Mouse (Mus musculus) embryonic facial prominence, embryonic 11.5 days (tissue): ENCODE measurements at regions not wholly inside any gene's neighbourhood (a gene's known extent, or its start where the extent isn't known, plus 50 kb on each side); places are given as distances from the start of the nearest gene placed in this dataset.

Source experiments
- ATAC-seq: fragments of 200-750 bp; cut with Nextera tagmentation; replicated peaks from 2 replicates; pipeline ENCODE4 v1.8.0; 2017; ENCODE audit warnings: low read depth; ENCODE audit not compliant: insufficient number of reproducible peaks, low FRiP score, low TSS enrichment
- DNase-seq: peaks from one replicate; pipeline ENCODE4 v3.0.0-alpha.2; 2015; ENCODE audit warnings: low spot score
- H3K27ac ChIP-seq: fragments of 300-500 bp; sonication (generic); replicated peaks from 2 replicates; pipeline ENCODE4 v1.5.1; 2014; ENCODE audit warnings: mild to moderate bottlenecking, low read depth, low read length, control low read depth
- H3K27me3 ChIP-seq: fragments of 300-500 bp; sonication (generic); 2 replicates; pipeline ENCODE4 v1.6.1; 2014; ENCODE audit warnings: mild to moderate bottlenecking, low read length, moderate library complexity, mixed read lengths; ENCODE audit not compliant: control insufficient read depth, insufficient read depth
- H3K36me3 ChIP-seq: fragments of 300-500 bp; sonication (generic); replicated peaks from 2 replicates; pipeline ENCODE4 v1.6.1; 2014; ENCODE audit warnings: low read depth, mild to moderate bottlenecking, low read length, moderate library complexity, mixed read lengths; ENCODE audit not compliant: control insufficient read depth, insufficient read depth
- H3K4me1 ChIP-seq: fragments of 300-500 bp; sonication (generic); 2 replicates; pipeline ENCODE4 v1.6.1; 2014; ENCODE audit warnings: low read length, mixed read lengths; ENCODE audit not compliant: control insufficient read depth, insufficient read depth
- H3K4me2 ChIP-seq: fragments of 300-500 bp; sonication (generic); 2 replicates; pipeline ENCODE4 v1.6.1; 2014; ENCODE audit warnings: low read depth, mild to moderate bottlenecking, control low read depth, low read length, moderate library complexity
- H3K4me3 ChIP-seq: fragments of 300-500 bp; sonication (generic); 2 replicates; pipeline ENCODE4 v1.5.1; 2014; ENCODE audit warnings: low read depth, low read length, control low read depth
- H3K9ac ChIP-seq: fragments of 300-500 bp; sonication (generic); replicated peaks from 2 replicates; pipeline ENCODE4 v1.6.1; 2014; ENCODE audit warnings: mild to moderate bottlenecking, control low read depth, low read length
- H3K9me3 ChIP-seq: fragments of 300-500 bp; sonication (generic); replicated peaks from 2 replicates; pipeline ENCODE4 v1.6.1; 2016; ENCODE audit warnings: mild to moderate bottlenecking, low read length, inconsistent platforms, mixed read lengths; ENCODE audit not compliant: control insufficient read depth
- WGBS: fragments of 180-500 bp; shearing (Covaris S2); extraction: QIAGEN DNeasy Blood & Tissue Kit; methylation state at CpG from one replicate; pipeline ENCODE4 v1.1.7; 2014; 5-methylcytosine and 5-hydroxymethylcytosine counted together

DNA sequence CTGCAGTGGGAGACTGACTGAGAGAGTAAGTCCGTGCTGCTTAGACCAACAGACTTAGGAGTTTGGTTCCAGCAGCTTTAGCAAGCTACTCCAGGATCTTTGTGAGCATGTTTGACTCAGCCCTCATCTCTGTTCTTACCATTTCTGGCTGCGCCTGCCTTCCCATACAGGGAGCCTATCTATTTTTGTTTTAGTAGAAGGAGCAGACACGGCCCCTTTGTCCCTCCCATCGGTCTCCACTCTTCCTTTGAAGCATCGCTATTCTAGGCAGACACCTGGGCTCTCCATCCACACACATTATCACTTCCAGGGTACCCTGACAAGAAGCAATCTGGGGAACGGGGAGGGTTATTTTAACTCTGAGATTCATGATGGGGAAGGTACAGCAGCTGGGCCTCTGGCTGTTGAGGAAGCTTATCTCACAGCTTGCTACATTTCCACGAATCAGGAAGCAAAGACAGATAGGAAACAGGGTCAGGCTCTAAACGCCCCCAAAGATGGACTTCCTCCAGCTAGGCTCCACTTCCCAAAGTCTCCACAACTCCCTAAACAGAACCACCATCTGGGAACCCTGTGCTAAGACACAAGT, 203.0 kb upstream of the Nsun2 start:
- Histone ChIP-seq H3K27me3 (no peaks in the 10 kb centered on the region), H3K36me3 (no peaks in the 10 kb centered on the region), H3K4me1 (no peaks in the 10 kb centered on the region), H3K4me3 (no peak overlapping the region), H3K9ac (no peak overlapping the region), H3K9me3 (no peaks in the 10 kb centered on the region), H3K27ac (no peak overlapping the region), H3K4me2 (no peak overlapping the region)
- 89% methylated on average over 8 of the region's 8 CpGs for WGBS
- DNase-seq (no peak), ATAC-seq (no peak)

DNA sequence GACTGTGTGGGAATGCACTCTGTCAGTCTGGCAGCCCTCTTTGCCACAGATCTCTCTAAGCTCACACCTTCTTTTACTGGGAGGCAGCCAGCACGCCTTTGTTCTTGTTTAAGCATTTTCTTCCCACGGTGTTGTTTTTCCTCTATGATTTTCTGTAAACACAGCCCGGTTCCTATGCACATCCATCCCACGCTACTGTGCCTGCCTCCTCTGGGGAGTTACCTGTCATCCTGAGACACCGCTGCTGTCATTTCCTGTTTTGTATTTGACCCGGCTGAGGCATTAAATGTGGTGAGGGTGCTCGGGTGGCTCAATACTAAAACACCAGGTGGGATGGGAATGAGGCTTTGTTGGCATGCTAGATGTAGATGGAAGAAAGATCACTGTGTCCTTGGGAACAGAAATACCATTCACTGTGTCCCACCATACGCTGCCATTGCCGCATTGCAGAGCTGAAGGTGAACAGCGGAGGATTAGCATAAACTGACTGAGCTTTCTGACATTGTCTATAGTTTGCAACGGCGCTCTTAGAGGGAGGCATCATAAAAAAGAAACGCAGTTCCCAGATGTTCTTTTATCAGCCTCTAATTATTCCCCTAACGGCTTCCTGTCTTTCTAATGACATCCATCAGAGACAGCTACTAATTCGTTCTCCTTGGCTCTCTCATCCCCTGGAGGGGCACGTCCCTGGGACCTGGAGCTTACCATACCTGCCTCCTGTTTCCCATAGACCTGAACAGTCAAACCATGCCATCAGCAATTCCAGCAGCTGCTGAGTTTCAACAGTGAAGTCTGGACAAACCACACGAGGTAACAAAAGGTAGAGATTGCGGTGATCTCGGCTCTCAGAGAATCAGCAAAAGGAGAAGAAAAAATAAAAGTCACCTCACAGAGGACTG, 201.8 kb upstream of the Nsun2 start:
- Histone ChIP-seq H3K27me3 (no peaks in the 10 kb centered on the region), H3K27ac (no peak overlapping the region), H3K9ac (no peak overlapping the region), H3K9me3 (no peaks in the 10 kb centered on the region), H3K4me2 (no peak overlapping the region), H3K36me3 (no peaks in the 10 kb centered on the region), H3K4me1 (no peaks in the 10 kb centered on the region), H3K4me3 (no peak overlapping the region)
- no peak for DNase-seq
- ATAC-seq, result no peak
- WGBS, result 71% methylated on average over 19 of the region's 19 CpGs

DNA sequence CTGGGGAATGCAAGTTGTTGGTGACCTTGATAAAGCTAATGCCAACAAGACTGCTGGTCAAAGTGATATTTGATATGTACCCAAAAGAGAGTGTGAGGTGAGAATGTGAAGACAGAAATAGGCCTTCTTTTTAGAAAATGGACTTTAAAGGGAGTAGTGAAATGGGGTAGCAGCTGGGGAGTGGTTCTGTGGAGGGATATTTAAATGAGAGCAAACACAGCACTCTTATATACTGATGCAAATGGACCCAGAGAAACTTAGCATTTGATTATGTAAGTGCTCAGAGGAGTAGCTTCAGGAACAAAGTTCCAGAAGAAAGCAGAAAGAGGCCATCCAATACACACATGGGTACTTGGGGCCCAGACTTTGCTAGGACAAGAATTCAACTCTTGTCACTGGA, 189.7 kb upstream of the Nsun2 start:
- no peak overlapping the region for H3K9ac ChIP-seq
- no peaks in the 10 kb centered on the region for H3K4me1 ChIP-seq
- H3K27me3 ChIP-seq, result no peaks in the 10 kb centered on the region
- no peak overlapping the region for H3K27ac ChIP-seq
- no peak for ATAC-seq
- no peak for DNase-seq
- no peaks in the 10 kb centered on the region for H3K9me3 ChIP-seq
- no peak overlapping the region for H3K4me3 ChIP-seq
- H3K36me3 ChIP-seq, result no peaks in the 10 kb centered on the region
- H3K4me2 ChIP-seq, result no peak overlapping the region

DNA sequence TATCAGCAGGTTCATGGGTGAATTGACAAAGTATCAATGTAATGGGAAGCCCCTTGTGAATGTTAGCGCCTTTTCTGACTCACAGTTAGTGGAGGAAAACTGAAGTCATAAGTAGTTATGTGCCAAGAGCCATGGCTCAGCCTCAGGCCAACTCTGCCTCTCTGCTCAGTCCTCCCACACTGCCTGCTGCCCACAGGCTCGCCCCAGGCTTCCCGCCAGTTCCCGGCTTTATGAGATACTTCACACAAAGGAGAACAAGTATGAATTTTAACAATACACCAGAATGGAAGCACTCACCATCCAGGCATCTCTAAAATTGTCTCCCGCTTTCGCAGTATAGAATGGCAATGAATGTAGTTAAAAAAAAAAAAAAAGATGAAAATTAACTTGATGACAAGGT, 176.1 kb upstream of the Nsun2 start:
- Histone ChIP-seq H3K27ac (no peak overlapping the region), H3K4me1 (no peaks in the 10 kb centered on the region), H3K36me3 (no peaks in the 10 kb centered on the region), H3K4me2 (no peak overlapping the region), H3K9ac (no peak overlapping the region), H3K9me3 (no peaks in the 10 kb centered on the region), H3K27me3 (no peaks in the 10 kb centered on the region), H3K4me3 (no peak overlapping the region)
- no peak for ATAC-seq
- no peak for DNase-seq
- 86% methylated on average over 6 of the region's 6 CpGs for WGBS

DNA sequence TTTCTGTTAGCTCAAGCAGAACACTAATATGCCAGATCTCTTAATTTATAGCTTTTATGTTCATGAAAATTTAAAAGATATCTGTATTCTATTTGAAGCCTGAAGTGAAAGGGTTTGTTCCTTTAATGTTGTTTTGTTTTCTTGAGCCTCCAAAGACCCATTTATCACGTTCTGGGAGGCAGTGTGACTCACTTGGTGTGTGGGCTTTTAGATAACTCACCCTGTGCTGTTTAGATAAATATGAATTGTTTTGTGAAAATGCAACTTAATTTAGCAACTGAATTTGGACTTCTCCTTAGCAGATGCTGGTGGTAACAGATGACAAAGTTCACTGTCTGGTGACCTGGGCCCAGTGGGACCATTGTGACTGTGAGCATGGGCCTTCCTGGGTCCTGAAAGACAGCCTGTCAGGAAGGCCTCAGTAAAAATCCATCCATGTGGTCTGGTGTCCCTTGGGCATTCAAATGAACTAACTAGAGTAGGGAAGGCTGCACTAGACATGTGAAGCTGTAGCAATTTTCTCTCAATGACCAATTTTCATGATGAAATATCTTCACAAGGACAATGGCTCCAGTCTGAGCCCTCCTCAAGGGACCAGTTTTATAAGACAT, 167.6 kb upstream of the Nsun2 start:
- Histone ChIP-seq H3K27me3 (no peaks in the 10 kb centered on the region), H3K9ac (no peak overlapping the region), H3K4me1 (no peaks in the 10 kb centered on the region), H3K4me2 (no peak overlapping the region), H3K27ac (no peak overlapping the region), H3K36me3 (no peaks in the 10 kb centered on the region), H3K4me3 (no peak overlapping the region), H3K9me3 (no peaks in the 10 kb centered on the region)
- WGBS, result 59% methylated on average over 1 of the region's 1 CpGs
- no peak for DNase-seq
- no peak for ATAC-seq

DNA sequence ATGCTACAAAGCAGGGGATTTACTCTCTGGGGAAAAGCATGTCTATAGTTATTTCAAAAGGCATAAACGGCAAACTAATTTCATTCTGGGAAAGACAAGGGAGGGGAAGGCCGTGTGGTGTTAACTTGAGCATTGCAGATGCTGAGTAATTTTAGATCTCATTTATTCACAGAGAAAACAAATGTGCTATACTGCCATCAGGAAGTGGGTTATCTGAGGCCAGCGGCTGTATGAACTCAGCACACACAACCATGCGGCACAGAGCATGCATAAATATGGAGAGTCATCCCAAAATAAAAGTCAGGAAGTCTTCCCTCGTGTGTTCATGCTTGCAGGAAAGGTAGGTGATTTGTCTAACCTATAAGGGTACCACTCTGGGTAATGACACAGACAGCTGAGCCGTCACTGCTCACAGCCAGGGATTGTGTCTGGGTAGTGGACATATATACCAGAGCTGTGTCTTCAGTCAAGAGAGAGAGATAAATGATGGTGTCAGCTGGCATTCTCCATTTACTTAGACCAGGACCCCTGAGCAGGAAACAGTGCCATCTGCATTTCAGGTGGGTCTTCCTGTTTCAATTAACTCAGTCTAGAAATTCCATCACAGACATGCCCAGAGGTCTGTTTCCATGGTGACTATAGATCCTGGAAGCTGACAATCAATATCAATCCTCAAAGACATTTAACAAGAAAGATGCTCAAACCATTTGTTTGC, 160.3 kb upstream of the Nsun2 start:
- ATAC-seq (no peak), DNase-seq (no peak)
- no peaks in the 10 kb centered on the region for H3K4me1 ChIP-seq
- no peak overlapping the region for H3K4me3 ChIP-seq
- no peak overlapping the region for H3K27ac ChIP-seq
- 83% methylated on average over 6 of the region's 6 CpGs for WGBS
- H3K9ac ChIP-seq, result no peak overlapping the region
- H3K27me3 ChIP-seq, result no peaks in the 10 kb centered on the region
- H3K9me3 ChIP-seq, result no peaks in the 10 kb centered on the region
- no peak overlapping the region for H3K4me2 ChIP-seq
- no peaks in the 10 kb centered on the region for H3K36me3 ChIP-seq

DNA sequence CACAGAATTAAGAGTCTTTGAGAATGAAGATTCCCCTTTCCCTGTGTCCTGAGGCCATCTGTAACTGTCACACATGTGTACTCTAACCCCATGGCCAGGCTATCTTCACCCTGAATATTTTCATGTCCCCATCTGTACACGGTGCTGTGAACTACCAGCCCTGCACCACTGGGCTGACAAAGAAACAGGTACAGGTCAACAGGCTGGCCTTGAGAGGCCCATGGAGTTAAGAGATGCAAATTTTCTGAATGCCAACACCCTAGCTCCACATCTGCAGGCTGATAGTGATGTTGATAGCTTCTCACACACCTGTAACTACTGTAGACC, 159.8 kb upstream of the Nsun2 start:
- ATAC-seq (no peak), DNase-seq (no peak)
- Histone ChIP-seq H3K4me1 (no peaks in the 10 kb centered on the region), H3K4me2 (no peak overlapping the region), H3K27me3 (no peaks in the 10 kb centered on the region), H3K4me3 (no peak overlapping the region), H3K9ac (no peak overlapping the region), H3K27ac (no peak overlapping the region), H3K9me3 (no peaks in the 10 kb centered on the region), H3K36me3 (no peaks in the 10 kb centered on the region)
- WGBS, result 76% methylated on average over 1 of the region's 1 CpGs

DNA sequence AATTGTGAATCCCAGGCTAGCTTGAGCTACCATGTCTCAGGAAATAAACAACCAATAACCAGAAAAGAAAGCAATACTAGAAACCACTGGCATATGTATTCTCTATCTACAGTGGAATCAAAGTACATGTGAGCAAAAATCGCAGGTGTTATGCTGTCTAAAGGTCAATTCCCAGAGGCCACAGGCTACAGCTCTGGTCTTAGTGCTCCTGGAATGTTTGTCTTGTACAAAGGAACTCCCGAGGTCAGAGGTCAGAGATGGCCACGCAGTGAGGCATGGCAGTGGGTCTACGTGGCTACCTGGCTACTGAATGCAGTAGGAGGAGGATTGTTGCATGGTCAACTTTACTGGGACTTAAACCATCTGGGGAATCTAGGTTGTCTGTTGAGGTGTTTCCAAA, 153.1 kb upstream of the Nsun2 start:
- H3K9me3 ChIP-seq, result no peaks in the 10 kb centered on the region
- H3K27ac ChIP-seq, result no peak overlapping the region
- H3K4me3 ChIP-seq, result no peak overlapping the region
- no peak for ATAC-seq
- H3K9ac ChIP-seq, result no peak overlapping the region
- H3K36me3 ChIP-seq, result no peaks in the 10 kb centered on the region
- 62% methylated on average over 4 of the region's 4 CpGs for WGBS
- H3K4me2 ChIP-seq, result no peak overlapping the region
- DNase-seq, result no peak
- no peaks in the 10 kb centered on the region for H3K27me3 ChIP-seq
- H3K4me1 ChIP-seq, result no peaks in the 10 kb centered on the region
